Mouse (Mus musculus): ENCODE measurements around the gene Myo1g. TPM values are rescaled to one million over a fixed set of nuclear protein-coding genes. Genes with fewer than 3 reads are reported as not detected.

Myo1g gene
- polyA plus RNA-seq, 1 experiment from 2014 or later = 4.1 TPM

DNA sequence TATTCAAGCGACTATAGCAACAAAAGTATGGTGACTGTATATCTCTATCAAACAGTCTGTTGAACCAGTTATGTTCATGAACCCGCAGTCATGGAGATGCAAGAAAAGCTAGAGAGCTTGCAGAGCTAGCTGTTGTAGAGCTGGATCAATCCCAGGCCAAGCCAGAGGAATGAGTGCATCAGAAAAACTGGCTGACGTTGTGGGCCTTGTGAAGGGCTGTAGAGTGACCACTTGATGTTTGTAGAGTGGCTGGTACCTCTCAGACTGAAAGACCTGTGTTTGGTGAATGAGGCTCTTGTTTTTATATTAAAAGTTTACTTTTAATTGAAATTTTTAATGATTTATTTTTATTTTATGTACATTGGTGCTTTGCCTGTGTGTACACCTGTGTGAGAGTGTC lies 29.4 kb upstream of the Myo1g start:
- H3K27me3 ChIP-seq = no peaks in the 10 kb centered on the region

GRCm38 (mm10) chr11:6549770-6550169 lies 29.0 kb upstream of the Myo1g start:
- WGBS = 88% methylated on average over 2 of the region's 2 CpGs

More for the DNA sequence above, 29.4 kb upstream of the Myo1g start:
- Histone ChIP-seq H3K9ac (no peak overlapping the region), H3K4me3 (no peak overlapping the region), H3K27ac (no peak overlapping the region), H3K9me3 (no peaks in the 10 kb centered on the region), H3K36me3 (peaks cover 5% of the 10 kb centered on the region; the same call in 1 of the 2 replicates), H3K4me2 (no peak overlapping the region), H3K4me1 (peaks cover 16% of the 10 kb centered on the region)
- no peak for ATAC-seq (ENCODE audit: borderline replicate concordance, extremely low read depth, low FRiP score, low TSS enrichment)
- 75% methylated on average over 3 of the region's 3 CpGs for WGBS

GRCm38 (mm10) chr11:6547696-6548325 lies 27.0 kb upstream of the Myo1g start:
- Histone ChIP-seq H3K4me3 (peak overlapping the region; percentile 79), H3K9ac (peak overlapping the region; percentile 81), H3K4me1 (peaks cover 16% of the 10 kb centered on the region), H3K4me2 (peak overlapping the region; percentile 64), H3K27me3 (no peaks in the 10 kb centered on the region), H3K9me3 (no peaks in the 10 kb centered on the region), H3K36me3 (peaks cover 3% of the 10 kb centered on the region; the same call in 1 of the 2 replicates), H3K27ac (peak overlapping the region; percentile 98)
- 24% methylated on average over 6 of the region's 6 CpGs for WGBS
- ATAC-seq (ENCODE audit: borderline replicate concordance, extremely low read depth, low FRiP score, low TSS enrichment) = no peak

More at GRCm38 (mm10) chr11:6549770-6550169, 29.0 kb upstream of the Myo1g start:
- H3K4me3 ChIP-seq = no peak overlapping the region
- no peaks in the 10 kb centered on the region for H3K9me3 ChIP-seq
- peaks cover 16% of the 10 kb centered on the region for H3K4me1 ChIP-seq
- H3K27me3 ChIP-seq = no peaks in the 10 kb centered on the region
- no peak for ATAC-seq (ENCODE audit: borderline replicate concordance, extremely low read depth, low FRiP score, low TSS enrichment)
- no peak overlapping the region for H3K9ac ChIP-seq
- H3K4me2 ChIP-seq = no peak overlapping the region
- peaks cover 5% of the 10 kb centered on the region; the same call in 1 of the 2 replicates for H3K36me3 ChIP-seq
- H3K27ac ChIP-seq = no peak overlapping the region

DNA sequence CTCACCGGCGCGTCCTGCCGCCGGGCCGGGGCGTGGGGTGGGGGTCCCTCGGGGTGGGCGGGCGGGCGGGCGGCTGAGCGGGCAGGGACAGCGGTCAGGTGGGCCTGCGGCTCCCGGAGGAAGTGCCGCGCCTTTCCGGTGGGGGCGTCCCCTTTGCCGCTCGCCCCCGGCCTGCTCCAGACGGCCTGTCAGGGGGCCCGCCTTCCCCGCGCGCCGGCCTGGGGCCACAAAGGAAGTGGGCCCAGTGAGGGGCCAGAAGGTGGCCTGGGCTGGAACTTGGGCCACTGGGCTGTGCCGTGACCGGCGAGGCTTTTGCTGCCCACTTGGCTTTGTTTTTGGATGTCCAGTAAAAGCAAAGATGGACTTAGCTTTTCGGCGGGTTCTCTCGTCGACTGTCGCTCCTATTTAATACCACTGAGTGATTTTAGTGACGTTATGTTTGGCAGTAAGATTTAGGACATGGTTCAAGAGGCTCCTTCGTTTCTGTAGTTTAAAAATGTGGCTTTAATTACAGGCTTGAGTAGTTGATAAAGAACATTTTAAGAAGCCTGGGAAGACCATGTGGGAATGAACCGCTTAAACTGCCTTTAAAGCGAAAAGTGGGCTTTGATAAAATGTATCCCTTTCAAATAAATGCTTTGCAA lies 26.4 kb upstream of the Myo1g start:
- peak; percentile 81 for ATAC-seq (ENCODE audit: borderline replicate concordance, extremely low read depth, low FRiP score, low TSS enrichment)
- H3K4me2 ChIP-seq = peak overlapping the region; percentile 64
- H3K36me3 ChIP-seq = no peaks in the 10 kb centered on the region
- no peaks in the 10 kb centered on the region for H3K27me3 ChIP-seq
- H3K4me1 ChIP-seq = peaks cover 16% of the 10 kb centered on the region
- peak overlapping the region; percentile 79 for H3K4me3 ChIP-seq
- peak overlapping the region; percentile 81 for H3K9ac ChIP-seq
- peak overlapping the region; percentile 98 for H3K27ac ChIP-seq
- no peaks in the 10 kb centered on the region for H3K9me3 ChIP-seq
- WGBS = under 1% methylated on average over 26 of the region's 41 CpGs

- H3K4me3 ChIP-seq = peak within 1 kb of the TSS; percentile 79
- no peaks in the 10 kb centered on the region for H3K36me3 ChIP-seq
- no peaks in the 10 kb centered on the region for H3K27me3 ChIP-seq
- peak within 1 kb of the TSS; percentile 64 for H3K4me2 ChIP-seq
- WGBS = 1% methylated on average over 50 of the region's 57 CpGs
- no peaks in the 10 kb centered on the region for H3K9me3 ChIP-seq
- peak within 1 kb of the TSS; percentile 81 for H3K9ac ChIP-seq
- peaks cover 16% of the 10 kb centered on the region for H3K4me1 ChIP-seq
- ATAC-seq (ENCODE audit: borderline replicate concordance, extremely low read depth, low FRiP score, low TSS enrichment) = peak; percentile 95
- H3K27ac ChIP-seq = peak within 1 kb of the TSS; percentile 98
Observed at GRCm38 (mm10) chr11:6546205-6547013, 25.6 kb upstream of the Myo1g start, which contains the start of gene Ccm2. Gene Ccm2, plus strand, starts transcription at chr11:6546887.

DNA sequence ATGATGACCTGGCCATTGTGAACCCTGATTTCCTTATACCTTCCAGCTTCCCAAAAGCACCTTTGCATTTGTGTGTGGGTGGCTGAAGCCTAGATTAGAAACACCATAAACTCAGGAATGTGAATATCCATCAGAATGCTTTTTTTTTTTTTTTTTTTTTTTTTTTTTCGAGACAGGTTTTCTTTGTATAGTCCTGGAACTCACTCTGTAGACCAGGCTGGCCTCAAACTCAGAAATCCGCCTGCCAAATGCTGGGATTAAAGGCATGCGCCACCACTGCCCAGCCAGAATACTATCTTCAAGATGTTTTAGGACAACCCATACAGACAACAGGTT lies 25.1 kb upstream of the Myo1g start:
- Histone ChIP-seq H3K9me3 (no peaks in the 10 kb centered on the region), H3K27me3 (no peaks in the 10 kb centered on the region), H3K4me1 (peaks cover 16% of the 10 kb centered on the region), H3K4me2 (peak overlapping the region; percentile 64), H3K4me3 (peak overlapping the region; percentile 79), H3K27ac (peak overlapping the region; percentile 98), H3K9ac (peak overlapping the region; percentile 38), H3K36me3 (no peaks in the 10 kb centered on the region)
- WGBS = 21% methylated on average over 3 of the region's 3 CpGs
- ATAC-seq (ENCODE audit: borderline replicate concordance, extremely low read depth, low FRiP score, low TSS enrichment) = peak; percentile 0; the same call in 1 of the 2 replicates

DNA sequence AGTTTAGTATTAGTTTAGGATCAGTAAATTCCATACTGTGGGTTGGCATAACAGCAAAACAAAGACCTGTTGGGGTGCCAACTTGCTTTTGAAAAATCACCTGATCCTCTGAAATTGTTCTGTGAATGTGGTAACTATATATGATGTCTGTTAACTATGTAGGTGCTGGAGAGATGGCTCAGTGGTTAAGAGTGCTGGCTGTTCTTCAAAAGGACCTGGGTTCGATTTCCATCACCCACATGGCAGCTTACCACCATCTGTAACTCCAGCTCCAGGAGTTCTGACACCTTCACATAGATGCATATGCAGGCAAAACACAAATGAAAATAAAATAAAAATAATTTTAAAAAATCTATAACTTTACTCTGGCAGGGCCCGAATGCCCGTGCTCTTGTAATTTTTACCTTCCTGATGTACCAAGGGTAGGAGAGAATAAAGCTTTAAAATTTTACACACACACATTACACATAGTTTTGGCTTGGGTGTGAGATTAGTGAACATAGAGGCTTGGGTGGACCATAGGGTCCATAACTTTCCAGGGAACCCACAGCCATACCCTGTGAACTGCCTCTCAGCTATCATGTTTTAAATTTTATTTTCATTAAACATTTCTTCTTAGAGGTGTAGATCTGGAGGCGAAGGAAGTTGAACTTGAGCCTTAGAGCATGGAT lies 24.6 kb upstream of the Myo1g start:
- Histone ChIP-seq H3K9ac (no peak overlapping the region), H3K4me3 (no peak overlapping the region)
- 91% methylated on average over 4 of the region's 4 CpGs for WGBS

DNA sequence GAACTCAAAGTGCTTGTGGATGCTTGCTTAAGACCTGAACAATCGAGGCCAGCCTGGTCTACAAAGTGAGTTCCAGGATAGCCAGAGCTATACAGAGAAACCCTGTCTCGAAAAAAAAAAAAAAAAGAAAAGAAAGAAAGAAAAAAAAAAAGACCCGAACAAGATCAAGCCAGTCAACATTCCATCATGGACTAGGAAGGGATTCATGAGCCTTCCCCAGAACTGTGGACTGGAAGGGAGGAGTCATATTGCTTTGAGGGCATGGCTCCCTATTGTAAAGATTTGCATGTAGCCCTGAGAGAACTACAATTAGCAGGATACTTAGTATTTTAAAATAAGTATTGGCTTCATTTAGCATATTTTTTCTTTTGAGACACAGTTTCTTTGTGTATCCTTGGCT lies 23.9 kb upstream of the Myo1g start:
- ATAC-seq (ENCODE audit: borderline replicate concordance, extremely low read depth, low FRiP score, low TSS enrichment) = no peak
- H3K27ac ChIP-seq = no peak overlapping the region
- H3K9ac ChIP-seq = no peak overlapping the region

More for the DNA sequence above, 24.6 kb upstream of the Myo1g start:
- ATAC-seq (ENCODE audit: borderline replicate concordance, extremely low read depth, low FRiP score, low TSS enrichment) = no peak
- no peaks in the 10 kb centered on the region for H3K36me3 ChIP-seq
- peaks cover 16% of the 10 kb centered on the region for H3K4me1 ChIP-seq
- H3K27ac ChIP-seq = peak overlapping the region; percentile 98
- peak overlapping the region; percentile 64; the same call in 1 of the 2 replicates for H3K4me2 ChIP-seq
- no peaks in the 10 kb centered on the region for H3K27me3 ChIP-seq
- H3K9me3 ChIP-seq = no peaks in the 10 kb centered on the region

DNA sequence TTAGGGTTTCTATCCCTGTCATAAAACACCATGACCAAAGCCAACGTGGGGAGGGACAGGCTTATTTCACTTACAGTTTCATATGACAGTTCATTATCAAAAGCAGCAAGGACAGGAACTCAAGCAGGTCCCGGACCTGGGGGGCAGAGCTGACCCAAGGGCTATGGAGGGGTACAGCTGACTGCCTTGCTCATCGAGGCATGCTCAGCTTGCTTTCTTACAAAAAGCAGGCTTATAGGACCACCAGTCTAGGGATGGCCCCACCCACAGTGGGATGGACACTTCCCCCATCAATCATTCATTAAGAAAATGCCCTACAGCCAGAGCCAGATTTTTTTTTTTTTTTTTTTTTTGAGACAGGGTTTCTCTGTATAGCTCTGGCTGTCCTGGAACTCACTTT lies 10.0 kb upstream of the Myo1g start:
- H3K27me3 ChIP-seq = no peaks in the 10 kb centered on the region
- ATAC-seq (ENCODE audit: borderline replicate concordance, extremely low read depth, low FRiP score, low TSS enrichment) = no peak
- H3K4me2 ChIP-seq = no peak overlapping the region
- 80% methylated on average over 3 of the region's 3 CpGs for WGBS
- no peaks in the 10 kb centered on the region for H3K9me3 ChIP-seq
- H3K36me3 ChIP-seq = peaks cover 9% of the 10 kb centered on the region
- H3K9ac ChIP-seq = no peak overlapping the region
- H3K4me3 ChIP-seq = no peak overlapping the region
- H3K27ac ChIP-seq = no peak overlapping the region
- peaks cover 11% of the 10 kb centered on the region for H3K4me1 ChIP-seq

More for the DNA sequence above, 23.9 kb upstream of the Myo1g start:
- Histone ChIP-seq H3K4me1 (peaks cover 13% of the 10 kb centered on the region), H3K36me3 (no peaks in the 10 kb centered on the region), H3K4me3 (no peak overlapping the region), H3K9me3 (no peaks in the 10 kb centered on the region), H3K4me2 (no peak overlapping the region), H3K27me3 (no peaks in the 10 kb centered on the region)
- WGBS = 66% methylated on average over 3 of the region's 3 CpGs

- no peaks in the 10 kb centered on the region for H3K27me3 ChIP-seq
- peaks cover 17% of the 10 kb centered on the region for H3K36me3 ChIP-seq
- H3K9ac ChIP-seq = no peak overlapping the region
- no peak for ATAC-seq (ENCODE audit: borderline replicate concordance, extremely low read depth, low FRiP score, low TSS enrichment)
- H3K4me1 ChIP-seq = peaks cover 11% of the 10 kb centered on the region
- no peak overlapping the region for H3K4me3 ChIP-seq
- no peaks in the 10 kb centered on the region for H3K9me3 ChIP-seq
- no peak overlapping the region for H3K4me2 ChIP-seq
- H3K27ac ChIP-seq = no peak overlapping the region
- WGBS = 79% methylated on average over 8 of the region's 8 CpGs
Observed at GRCm38 (mm10) chr11:6529961-6530360, 9.2 kb upstream of the Myo1g start.

DNA sequence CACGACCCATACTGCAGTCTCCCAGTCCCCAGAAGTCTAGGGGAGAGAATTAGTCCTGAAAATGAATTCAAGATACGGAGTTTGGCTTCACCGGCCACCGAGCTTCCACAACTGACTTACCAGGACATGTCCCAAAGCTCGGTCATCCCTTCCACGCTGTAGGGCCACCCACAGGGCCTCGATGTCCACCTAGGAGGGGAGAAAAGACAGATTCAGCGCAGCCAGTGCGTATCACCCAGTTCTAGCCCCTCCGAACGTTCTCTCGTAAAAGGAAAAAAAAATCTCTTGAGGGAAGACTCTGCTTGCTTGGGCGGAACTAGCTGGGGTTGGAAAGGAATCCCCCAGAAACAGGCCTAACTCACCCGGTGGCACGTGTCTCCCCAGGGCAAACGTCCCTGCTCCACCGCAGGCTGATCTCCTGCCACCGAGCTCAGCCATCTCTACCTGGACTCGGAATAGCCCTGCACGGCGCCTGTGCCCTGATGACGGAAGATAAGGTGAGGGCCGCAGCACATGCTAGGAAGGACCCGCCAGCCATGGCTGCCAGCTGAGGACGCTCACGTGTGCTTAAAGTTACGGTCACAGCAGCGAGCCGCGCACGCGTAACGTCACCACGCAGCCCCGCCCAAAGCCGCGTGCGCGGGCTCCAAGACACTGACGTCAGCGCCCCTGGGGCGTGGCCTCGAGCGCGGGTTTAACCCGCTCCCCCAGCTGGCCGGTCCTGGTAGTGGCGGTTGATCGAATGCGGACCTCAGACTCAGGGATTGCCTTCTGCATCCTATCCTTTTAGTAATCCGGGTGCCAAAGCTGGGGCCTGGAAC lies 7.6 kb upstream of the Myo1g start:
- H3K9me3 ChIP-seq = no peaks in the 10 kb centered on the region
- H3K9ac ChIP-seq = peak overlapping the region; percentile 79
- peak overlapping the region; percentile 91 for H3K27ac ChIP-seq
- peaks cover 30% of the 10 kb centered on the region for H3K36me3 ChIP-seq
- WGBS = under 1% methylated on average over 51 of the region's 51 CpGs
- H3K27me3 ChIP-seq = no peaks in the 10 kb centered on the region
- ATAC-seq (ENCODE audit: borderline replicate concordance, extremely low read depth, low FRiP score, low TSS enrichment) = peak; percentile 97
- peaks cover 11% of the 10 kb centered on the region for H3K4me1 ChIP-seq
- peak overlapping the region; percentile 72 for H3K4me3 ChIP-seq
- peak overlapping the region; percentile 76 for H3K4me2 ChIP-seq
